Mouse (Mus musculus) urinary bladder, postnatal 10 days (tissue): ENCODE results near the gene Nup160.

Experiments
- DNase-seq: peaks from one replicate; pipeline ENCODE4 v3.0.0; 2022; ENCODE audit warnings: low spot score

Nup160 gene

GRCm38 (mm10) chr2:90677007-90677406 is at the start of gene Nup160:
Nup160 (plus strand) TSS chr2:90677215.
- DNase-seq, result no peak

DNA sequence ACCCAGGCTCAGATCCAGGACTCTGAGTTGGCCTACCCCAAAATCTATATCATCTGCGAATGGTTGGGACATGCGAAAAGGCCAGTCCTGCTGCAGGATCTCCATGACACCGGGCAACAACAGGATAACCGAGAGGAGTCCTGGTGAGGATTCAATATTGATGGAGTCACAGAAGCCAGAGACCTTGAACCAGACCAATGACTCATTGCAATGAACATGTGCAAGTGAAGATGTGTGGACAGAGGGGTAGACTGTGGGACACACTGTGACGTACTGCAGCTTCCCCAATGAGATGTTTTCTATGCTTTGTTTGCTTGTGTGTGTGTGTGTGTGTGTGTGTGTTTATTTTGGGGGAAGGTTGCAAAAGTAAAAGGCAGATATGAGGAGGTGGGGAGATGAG is 48.8 kb upstream of the Nup160 start:
- DNase-seq, result no peak

GRCm38 (mm10) chr2:90629552-90629951 is 47.5 kb upstream of the Nup160 start:
- no peak for DNase-seq

- DNase-seq, result no peak
These were observed 44.9 kb upstream of the Nup160 start for GRCm38 (mm10) chr2:90631938-90632733.

GRCm38 (mm10) chr2:90634671-90635070 is 42.3 kb upstream of the Nup160 start:
- no peak for DNase-seq

DNA sequence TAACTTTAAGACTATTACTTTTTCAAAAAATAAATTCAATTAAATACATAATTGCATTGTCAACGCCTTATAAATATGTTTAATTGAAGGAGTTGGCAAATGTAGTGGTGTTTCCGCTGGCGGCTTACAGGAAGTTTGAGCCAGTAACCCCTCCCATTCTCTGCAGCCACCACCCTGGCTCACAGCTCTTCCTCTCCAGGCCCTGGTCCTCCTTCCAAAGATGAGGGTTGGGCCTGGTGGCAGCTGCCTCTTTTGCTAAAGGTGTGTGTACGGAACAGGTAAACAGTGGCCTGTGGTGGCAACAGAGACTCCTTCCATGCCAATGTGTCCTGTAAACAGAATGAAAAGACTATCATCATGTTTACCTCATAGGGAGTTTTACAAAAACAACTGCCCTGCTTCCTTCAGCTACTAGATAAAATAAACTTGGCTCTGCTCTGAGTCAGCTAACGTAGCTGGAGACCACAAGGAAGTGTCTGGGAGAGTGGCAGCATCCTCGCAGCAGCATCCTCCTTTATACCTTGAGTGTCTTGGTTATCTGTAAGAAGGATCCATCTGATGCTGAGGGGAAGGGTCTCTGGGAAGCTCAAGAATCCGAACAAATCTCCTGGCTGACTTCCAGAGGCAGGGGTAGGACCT is 41.8 kb upstream of the Nup160 start:
- DNase-seq, result no peak

DNA sequence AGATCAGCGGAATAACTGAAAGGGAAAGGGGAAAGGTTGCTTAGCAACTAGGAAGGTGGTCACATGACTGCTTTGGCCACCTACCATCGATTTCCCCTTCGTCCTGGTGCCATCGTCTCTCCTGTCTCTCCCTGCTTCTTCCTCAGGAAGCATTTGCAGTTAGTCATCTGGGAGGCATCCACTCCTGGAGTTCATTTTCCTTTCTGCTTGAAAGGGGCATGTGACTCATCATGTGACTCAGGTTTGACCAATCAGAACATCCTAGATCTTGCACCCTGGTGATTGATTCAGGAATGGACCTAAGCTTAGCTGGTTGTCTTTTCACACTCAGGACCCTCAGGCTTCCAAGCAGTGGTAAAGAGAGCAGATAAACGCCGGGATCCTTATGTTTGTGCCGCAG is 40.2 kb upstream of the Nup160 start:
- no peak for DNase-seq

GRCm38 (mm10) chr2:90638986-90639746 is 37.8 kb upstream of the Nup160 start:
- DNase-seq, result no peak

GRCm38 (mm10) chr2:90639747-90640699 is 37.0 kb upstream of the Nup160 start:
- no peak for DNase-seq

DNA sequence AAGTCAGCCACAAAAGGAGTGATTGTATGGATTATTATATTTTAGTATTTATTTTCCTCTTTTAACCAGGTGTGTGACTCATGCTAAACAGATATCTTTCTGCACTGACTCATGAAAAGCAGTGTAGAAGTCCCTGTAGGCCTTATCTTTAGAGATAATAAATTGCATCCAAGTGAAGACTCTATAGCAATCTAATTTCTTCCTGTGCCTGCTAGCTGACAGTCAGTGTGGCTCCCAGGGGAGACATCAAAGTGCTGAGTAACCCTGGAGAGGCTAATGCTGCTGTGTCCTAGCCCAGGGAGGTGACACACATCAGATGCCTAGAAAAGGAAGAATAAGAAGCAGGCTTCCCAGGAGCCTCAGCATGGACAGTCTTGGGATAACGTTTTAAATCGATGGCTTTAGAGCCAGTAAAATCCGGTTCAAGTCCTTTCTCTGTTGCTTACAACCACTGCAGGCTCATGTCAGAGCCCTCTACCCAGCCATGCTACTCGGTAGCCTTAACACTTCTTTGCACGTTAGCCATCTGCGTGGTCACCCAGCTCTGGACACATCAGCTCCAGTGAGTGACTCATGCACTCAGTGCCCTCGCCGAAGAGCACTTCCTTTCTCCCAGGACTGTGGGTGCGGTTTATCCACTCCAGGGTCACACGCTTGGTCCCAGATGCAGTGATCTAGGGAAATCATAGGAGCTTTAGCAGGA is 35.9 kb upstream of the Nup160 start:
- DNase-seq, result no peak

DNA sequence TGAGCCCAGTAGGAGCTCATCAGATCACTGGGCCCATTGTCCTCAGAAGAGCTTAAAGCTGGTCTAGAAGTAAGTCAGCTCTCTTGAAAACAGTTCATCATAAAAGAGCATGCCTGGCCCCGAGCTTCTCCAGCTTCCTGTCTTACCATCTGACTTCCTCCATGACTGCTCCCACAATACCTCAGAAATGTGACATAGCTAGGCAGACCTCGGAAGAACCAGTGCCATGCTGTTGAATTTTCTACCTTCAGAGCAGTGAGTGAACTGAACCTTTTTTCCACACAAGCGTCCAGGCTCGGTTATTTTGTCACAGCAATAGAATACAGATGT is 35.3 kb upstream of the Nup160 start:
- DNase-seq, result no peak

GRCm38 (mm10) chr2:90647084-90647483 is 29.9 kb upstream of the Nup160 start:
- no peak for DNase-seq

DNA sequence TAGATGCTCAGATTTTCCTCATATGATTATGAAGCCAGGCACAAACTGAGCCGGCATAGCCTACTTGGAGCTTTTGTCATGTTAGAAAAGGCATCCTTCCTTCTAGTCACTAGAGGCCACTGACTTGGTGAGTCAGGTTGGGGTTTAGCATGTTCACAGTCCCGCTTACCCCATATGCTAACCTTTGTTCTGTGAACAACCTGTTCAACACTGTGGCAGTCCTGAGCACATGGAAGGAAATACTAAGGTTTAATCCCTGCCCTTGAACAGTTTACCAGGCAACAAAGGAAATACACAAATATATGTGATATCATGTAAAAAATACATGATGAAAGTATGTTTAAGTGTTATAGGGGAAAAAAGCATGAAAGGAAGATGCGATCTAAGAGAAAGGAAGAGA is 27.6 kb upstream of the Nup160 start:
- no peak for DNase-seq

GRCm38 (mm10) chr2:90649965-90650364 is 27.1 kb upstream of the Nup160 start:
- DNase-seq, result no peak

DNA sequence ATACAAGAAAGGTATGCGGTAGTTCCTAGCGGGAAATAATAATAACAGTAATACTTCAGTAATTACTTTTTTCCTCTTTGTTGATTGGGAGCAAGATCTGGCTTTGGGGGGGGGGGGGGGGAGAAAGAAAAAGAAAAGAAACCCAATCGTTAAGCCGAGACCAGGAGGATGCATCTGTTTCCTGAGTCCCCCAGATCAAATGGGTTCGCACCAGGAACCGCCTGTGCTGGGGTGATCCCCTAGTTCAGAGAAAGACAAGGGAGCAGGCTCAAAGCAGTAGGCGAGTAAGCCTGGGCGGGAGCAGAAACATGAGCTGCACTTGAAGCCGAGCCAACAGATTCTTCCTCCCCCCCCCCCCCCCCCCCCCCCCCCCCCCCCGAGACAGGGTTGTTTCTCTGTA is 24.9 kb upstream of the Nup160 start:
- no peak for DNase-seq

DNA sequence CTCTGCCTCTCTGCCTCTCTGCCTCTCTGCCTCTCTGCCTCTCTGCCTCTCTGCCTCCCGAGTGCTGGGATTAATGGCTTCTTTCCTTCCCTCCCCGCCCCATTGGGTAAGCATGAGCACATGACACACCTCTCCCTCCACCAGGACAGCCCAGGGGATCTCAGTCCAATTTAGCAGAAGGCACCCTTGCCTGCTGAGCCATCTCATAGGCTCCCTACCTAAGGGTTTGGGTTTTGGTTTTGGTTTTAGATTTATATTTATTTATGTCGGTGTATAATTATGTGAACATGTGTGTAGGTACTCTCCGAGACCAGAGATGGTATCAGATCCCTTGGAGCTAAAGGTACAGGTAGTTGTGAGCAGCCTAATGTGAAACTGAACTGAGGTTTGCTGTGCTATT is 24.0 kb upstream of the Nup160 start:
- DNase-seq, result no peak

DNA sequence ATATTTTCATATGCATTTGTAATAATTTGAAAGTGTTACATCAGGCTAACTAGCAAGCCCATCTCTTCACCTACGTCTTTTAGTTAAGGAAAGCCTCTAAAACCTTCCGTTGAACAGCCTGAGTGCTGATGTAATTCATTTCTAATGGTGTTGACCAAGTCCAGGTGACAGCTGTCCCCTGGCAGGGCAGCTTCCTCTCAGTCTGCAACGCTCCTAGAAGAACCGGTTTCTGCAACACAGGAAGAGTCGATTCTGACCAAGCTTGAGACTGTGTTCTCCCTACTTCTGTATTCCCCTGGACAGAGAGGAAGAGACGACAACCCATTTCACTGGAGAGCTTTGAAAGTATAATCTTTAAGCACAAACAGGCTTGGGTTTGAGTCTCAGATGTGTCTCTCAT is 21.6 kb upstream of the Nup160 start:
- DNase-seq, result no peak

- DNase-seq, result no peak
These were observed 18.4 kb upstream of the Nup160 start for GRCm38 (mm10) chr2:90658613-90659012.

- no peak for DNase-seq
These were observed 18.0 kb upstream of the Nup160 start for GRCm38 (mm10) chr2:90659016-90659415.

DNA sequence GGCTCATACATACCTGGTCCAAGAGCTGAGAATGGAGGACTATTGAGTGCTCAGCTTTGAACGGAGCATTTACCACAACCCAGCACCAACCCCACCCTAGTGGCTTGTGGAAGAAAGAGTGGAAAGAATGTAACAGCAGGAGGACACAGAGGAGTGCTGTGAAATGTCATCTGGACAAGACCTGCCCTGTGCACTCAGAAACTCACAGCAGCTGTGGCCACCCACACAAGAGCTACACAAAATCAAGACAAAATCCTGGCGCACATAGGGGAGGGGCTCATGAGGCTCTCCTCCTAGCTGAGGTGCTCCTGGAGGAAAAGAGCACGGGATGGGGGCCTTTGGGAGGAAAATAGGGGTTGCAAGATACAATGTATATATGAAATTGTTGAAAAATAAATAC is 17.4 kb upstream of the Nup160 start:
- no peak for DNase-seq

DNA sequence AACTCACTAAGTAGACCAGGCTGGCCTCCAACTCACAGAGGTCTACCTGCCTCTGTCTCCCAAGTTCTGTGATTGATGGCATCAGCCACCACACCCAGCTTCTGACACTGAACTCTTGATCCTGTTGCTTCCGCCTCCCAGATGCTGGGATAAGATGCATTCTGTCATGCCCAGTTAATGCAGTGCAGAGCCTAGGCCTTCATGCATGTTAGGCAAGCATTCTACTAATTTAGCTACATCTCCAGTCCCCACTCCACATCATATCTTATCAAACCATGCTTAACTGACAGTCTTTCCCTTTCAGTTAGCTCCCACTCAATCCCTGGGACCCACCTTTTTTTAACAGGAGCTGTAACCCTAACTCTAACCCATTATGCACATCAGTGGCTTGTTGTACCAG is 16.1 kb upstream of the Nup160 start:
- DNase-seq, result no peak
